ENCODE assay signal across 9 mouse cellular contexts in the genomic region with DNA sequence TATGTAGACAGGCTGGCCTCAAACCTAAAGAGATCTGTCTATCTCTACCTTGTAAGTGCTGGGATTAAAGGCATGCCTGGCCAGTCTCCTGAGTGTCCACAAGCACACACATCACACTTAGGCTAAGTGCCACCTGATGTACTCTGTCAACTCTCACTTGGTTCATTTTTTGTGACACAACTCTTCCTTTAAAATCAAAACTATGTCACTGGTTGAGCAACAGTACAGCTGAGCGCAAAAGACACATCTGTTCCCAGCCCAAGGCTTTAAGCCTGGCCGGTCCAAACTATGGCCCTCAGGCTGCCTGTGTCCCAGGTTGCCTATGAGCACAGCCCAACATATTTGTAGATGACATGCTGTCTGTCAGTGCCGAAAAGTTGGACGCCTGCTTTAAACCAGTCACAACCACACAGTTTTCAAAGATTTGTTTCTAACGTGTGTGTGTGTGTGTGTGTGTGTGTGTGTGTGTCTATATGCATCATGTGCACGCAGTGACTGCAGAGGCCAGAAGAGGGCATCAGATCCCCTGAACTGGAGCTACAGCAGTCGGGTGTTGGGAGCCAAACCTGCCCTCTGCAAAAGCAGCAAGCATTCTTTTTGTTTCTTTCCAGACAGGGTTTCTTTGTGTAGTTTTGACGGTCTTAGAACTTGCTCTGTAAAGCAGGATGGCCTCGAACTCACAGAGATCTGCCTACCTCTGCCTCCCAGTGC. TPM values are rescaled to one million over a fixed set of nuclear protein-coding genes. Genes with fewer than 3 reads are reported as not detected.
DNase-seq lines count a peak whose midpoint lies in the region; ATAC-seq and TF ChIP-seq lines count a peak whose summit lies in the region.
"Had no signal": no experiment of that assay in that cellular context is flagged by ENCODE, and none has a peak within 500 bp of the region (broad histone marks: within the 10 kb centered on the region; RNA-seq: fewer than 3 reads in every experiment).

No protein-coding gene starts in this region.

- no peak overlapping the region for H3K9ac ChIP-seq in liver, embryonic 14.5 days (replicated peaks)

- DNase-seq in heart, adult 18-20 months: peak; percentile 45 to 59
- DNase-seq in heart, postnatal 25 days (ENCODE audit: low spot score): no peak
- no peak for DNase-seq in liver, embryonic 14.5 days (ENCODE audit: low read depth in 3 of 3, low spot score in 3 of 3)
- DNase-seq in liver (no peak), R1 (ENCODE audit: low read depth, low spot score) (peak; percentile 50)
- no peak for DNase-seq in ovary, postnatal 14 days (ENCODE audit: low spot score)
- DNase-seq: adrenal gland, adult 2 months had no signal

- 81% methylated on average over 9 of the region's 9 CpGs for WGBS in liver, embryonic 14.5 days (ENCODE audit: insufficient replicate concordance)
- 98% methylated on average over 8 of the region's 9 CpGs for WGBS in macrophage (ENCODE audit: missing documents)

- H3K9me3 ChIP-seq in liver, embryonic 14.5 days (ENCODE audit: control insufficient read depth, low read length): no peaks in the 10 kb centered on the region

- peaks cover 94% of the 10 kb centered on the region for H3K79me2 ChIP-seq in macrophage (ENCODE audit: inconsistent target)

- no peak for ATAC-seq in liver, embryonic 14.5 days (ENCODE audit: insufficient read depth)

- peak; percentile 53 for TF ChIP-seq CTCF in liver, embryonic 14.5 days (IDR thresholded peaks at IDR 0.05; ENCODE audit: low read depth)

- intact Hi-C loops in heart, postnatal 25 days (cut with DNase I): no loop called here

- H3K27me3 ChIP-seq in liver, embryonic 14.5 days (ENCODE audit: control insufficient read depth, insufficient read depth, low read length): no peaks in the 10 kb centered on the region

- H3K4me3 ChIP-seq in liver, embryonic 14.5 days (ENCODE audit: insufficient read depth in 1 of 2, low read depth in 2 of 2, low read length in 2 of 2): no peak overlapping the region
- H3K4me3 ChIP-seq in macrophage (ENCODE audit: inconsistent target): no peak overlapping the region

- H3K4me1 ChIP-seq in liver, embryonic 14.5 days (replicated peaks; ENCODE audit: control insufficient read depth in 2 of 2, insufficient read depth in 2 of 2, low read length in 1 of 2): peaks cover 0 to 3% of the 10 kb centered on the region in 2 experiments; a peak in 1 of 4 replicates

- no peak overlapping the region for H3K27ac ChIP-seq in liver, embryonic 14.5 days
- H3K27ac ChIP-seq in macrophage: 0 out of 2 replicates have a peak overlapping the region, but pooled peaks have one; percentile 94

- no peak overlapping the region for H3K4me2 ChIP-seq in liver, embryonic 14.5 days (ENCODE audit: low read depth)

- no peak for TF ChIP-seq EP300 in liver, embryonic 14.5 days (IDR thresholded peaks at IDR 0.05; ENCODE audit: low read depth)

- no peaks in the 10 kb centered on the region for H3K36me3 ChIP-seq in liver, embryonic 14.5 days (replicated peaks; ENCODE audit: control insufficient read depth, insufficient read depth, low read depth)
- peaks cover 32% of the 10 kb centered on the region; the same call in 1 of the 2 replicates for H3K36me3 ChIP-seq in macrophage (ENCODE audit: inconsistent target)
- H3K36me3 ChIP-seq: G1E had no signal

RNA-seq across cellular contexts. Expression of gene Sh3bp5, which starts 40.9 kb away (rescaled TPM):
- 10 to 100 TPM; 60.0 to 60.9 TPM for total RNA-seq in heart, adult 18-20 months (2021)
- total RNA-seq in heart, postnatal 25 days (2021): 10 to 100 TPM; 41.0 to 58.1 TPM
- 9.8 and 14.7 TPM in 2 replicates for polyA plus RNA-seq in liver, embryonic 14.5 days (2012; rRNA removed)
- 6.4 and 6.9 TPM in 2 replicates for polyA plus RNA-seq in liver, embryonic 14.5 days (2014; fragmentation: Nextera tagmentation; extraction: Ambion mirVana)
- total RNA-seq in macrophage (2018; cell fraction: chromatin; rRNA removed): 100 to 1,000 TPM in 16 of 26 experiments, 10 to 100 TPM in 10; 59.6 to 272 (median 117) TPM
- 100 to 1,000 TPM in 24 of 26 experiments, 10 to 100 TPM in 2; 96.2 to 190 (median 141) TPM for total RNA-seq in macrophage (2018; cell fraction: cytosol; rRNA removed)
- total RNA-seq in macrophage (2018; cell fraction: nucleus; rRNA removed): 100 to 1,000 TPM in 18 of 26 experiments, 10 to 100 TPM in 8; 64.7 to 176 (median 139) TPM
- 90.6 to 150 TPM (median 150 TPM) in 3 replicates for polyA plus RNA-seq in macrophage (2018)

RNA-seq across cellular contexts. Expression of gene Capn7, which starts 58.5 kb away (rescaled TPM):
- 10 to 100 TPM; 32.4 to 33.2 TPM for total RNA-seq in heart, adult 18-20 months (2021)
- 10 to 100 TPM; 31.0 to 32.0 TPM for total RNA-seq in heart, postnatal 25 days (2021)
- 10.5 and 13.7 TPM in 2 replicates for polyA plus RNA-seq in liver, embryonic 14.5 days (2012; rRNA removed)
- 17.7 and 21.8 TPM in 2 replicates for polyA plus RNA-seq in liver, embryonic 14.5 days (2014; fragmentation: Nextera tagmentation; extraction: Ambion mirVana)
- total RNA-seq in macrophage (2018; cell fraction: chromatin; rRNA removed): 100 to 1,000 TPM in 5 of 26 experiments, 10 to 100 TPM in 21; 59.3 to 111 (median 86.1) TPM
- 10 to 100 TPM; 22.3 to 42.5 (median 29.8) TPM for total RNA-seq in macrophage (2018; cell fraction: cytosol; rRNA removed)
- total RNA-seq in macrophage (2018; cell fraction: nucleus; rRNA removed): 10 to 100 TPM; 37.4 to 97.5 (median 56.2) TPM
- 31.0 to 52.6 TPM (median 34.4 TPM) in 3 replicates for polyA plus RNA-seq in macrophage (2018)

Comparison
In these comparisons a context has a peak if more than half of its experiments do, and no peak if none do; other contexts are left out.
1. DNase-seq: peak in heart, adult 18-20 months (2 of 2) and R1 (single experiment); none in heart, postnatal 25 days (single experiment), liver, embryonic 14.5 days (0 of 3), liver (single experiment) and ovary, postnatal 14 days (single experiment).